Mouse (Mus musculus) kidney, adult 9 months (tissue): ENCODE data around the gene Klhdc8b.

Experiments
- DNase-seq: peaks from one replicate; pipeline ENCODE4 v3.0.0; 2022

Klhdc8b gene

GRCm38 (mm10) chr9:108480813-108481519 lies 19.6 kb upstream of the Klhdc8b start:
- no peak for DNase-seq

GRCm38 (mm10) chr9:108479721-108480351 lies 18.5 kb upstream of the Klhdc8b start, which contains the start of gene Lamb2:
Gene Lamb2, plus strand, starts transcription at chr9:108479736.
- peak; percentile 74 for DNase-seq

- peak; percentile 27 for DNase-seq
Observed at GRCm38 (mm10) chr9:108479241-108479640, 17.9 kb upstream of the Klhdc8b start.

- DNase-seq: peak; percentile 81
Observed at GRCm38 (mm10) chr9:108478638-108479156, 17.3 kb upstream of the Klhdc8b start.

- no peak for DNase-seq
Observed at GRCm38 (mm10) chr9:108474528-108474927, 13.1 kb upstream of the Klhdc8b start.

GRCm38 (mm10) chr9:108469845-108470244 lies 8.5 kb upstream of the Klhdc8b start:
- DNase-seq: no peak

GRCm38 (mm10) chr9:108469430-108469829 lies 8.0 kb upstream of the Klhdc8b start:
- no peak for DNase-seq

- DNase-seq: no peak
Observed at GRCm38 (mm10) chr9:108466219-108466618, 4.8 kb upstream of the Klhdc8b start.

GRCm38 (mm10) chr9:108463713-108464112 lies 2.3 kb upstream of the Klhdc8b start:
- no peak for DNase-seq

- no peak for DNase-seq
Observed at GRCm38 (mm10) chr9:108462192-108462591, 811 bp upstream of the Klhdc8b start.

- no peak for DNase-seq
Observed at GRCm38 (mm10) chr9:108461675-108462074, 294 bp upstream of the Klhdc8b start.

- DNase-seq: peak; percentile 88
Observed at GRCm38 (mm10) chr9:108460319-108461178, 832 bp downstream of the Klhdc8b start, which contains the start of gene Ccdc71. Gene Ccdc71, plus strand, starts transcription at chr9:108460527.

- DNase-seq: no peak
Observed at GRCm38 (mm10) chr9:108459939-108460318, 1.5 kb downstream of the Klhdc8b start.

GRCm38 (mm10) chr9:108456953-108457352 lies 4.4 kb downstream of the Klhdc8b start:
- DNase-seq: no peak

GRCm38 (mm10) chr9:108455747-108456571 lies 5.4 kb downstream of the Klhdc8b start:
- no peak for DNase-seq

GRCm38 (mm10) chr9:108454429-108454828 lies 7.0 kb downstream of the Klhdc8b start:
- DNase-seq: no peak

GRCm38 (mm10) chr9:108453458-108453857 lies 7.9 kb downstream of the Klhdc8b start:
- no peak for DNase-seq

- no peak for DNase-seq
Observed at GRCm38 (mm10) chr9:108452911-108453310, 8.5 kb downstream of the Klhdc8b start.

GRCm38 (mm10) chr9:108452291-108452906 lies 9.0 kb downstream of the Klhdc8b start:
- peak; percentile 83 for DNase-seq

GRCm38 (mm10) chr9:108451519-108452160 lies 9.7 kb downstream of the Klhdc8b start:
- DNase-seq: no peak

GRCm38 (mm10) chr9:108451170-108451493 lies 10.2 kb downstream of the Klhdc8b start:
- no peak for DNase-seq
